Mouse (Mus musculus) A20 (cell line): ENCODE results near the gene Rpp25l.
A peak's percentile ranks its signal among the peaks of the same experiment; 100 is the strongest.
"Not testable (repeated sequence)": the region's sequence is repeated elsewhere in the genome, so short reads cannot be mapped to it uniquely, and the experiment has no call there.

Experiments
- DNase-seq: peaks from one replicate; pipeline ENCODE4 v3.0.0-alpha.2; 2011; ENCODE audit warnings: low read depth, low spot score

Gene Rpp25l

DNA sequence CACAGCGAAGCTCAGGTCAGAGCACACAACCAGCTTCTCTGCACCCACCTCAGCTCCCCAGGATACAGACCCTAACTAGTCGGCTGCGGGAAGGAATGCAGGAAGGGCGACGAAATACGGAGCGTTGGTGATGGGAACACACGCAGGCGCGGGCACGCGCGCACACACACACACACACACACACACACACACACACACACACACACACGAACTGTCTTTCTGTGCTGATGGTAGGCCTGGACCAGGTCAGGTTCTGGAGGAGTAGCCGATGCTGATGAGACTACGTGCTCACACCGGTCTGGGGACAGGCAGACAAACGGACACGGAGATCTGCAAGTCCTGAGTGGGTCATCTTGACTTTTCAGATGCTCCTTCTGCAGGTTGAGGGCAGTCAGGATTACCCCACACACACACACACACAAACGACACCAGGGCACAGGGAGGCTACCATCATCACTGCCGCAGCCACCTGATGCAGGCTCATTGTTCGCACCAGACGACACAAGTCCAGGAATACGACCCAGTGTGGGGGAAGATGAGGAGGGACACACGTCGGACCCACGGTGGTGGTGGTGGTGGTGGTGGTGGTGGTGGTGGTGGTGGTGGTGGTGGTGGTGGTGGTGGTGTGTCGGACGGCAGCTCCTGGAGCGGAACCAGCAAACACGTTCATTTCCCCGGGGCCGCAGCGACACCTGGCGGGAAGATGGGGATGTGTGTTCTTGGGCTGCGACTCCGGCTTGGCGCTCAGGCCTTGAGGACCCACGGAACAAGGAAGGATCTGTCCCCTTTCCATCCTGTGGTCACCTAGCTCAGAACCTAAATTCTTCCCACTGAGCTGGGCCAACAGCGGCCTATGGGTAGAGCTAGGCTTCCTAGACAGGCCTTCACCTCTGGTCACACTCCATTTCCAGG is 16.1 kb downstream of the Rpp25l start, which contains the start of gene Cntfr:
Gene Cntfr, minus strand, starts transcription at position 160 of the 912 bp plus-strand sequence.
- peak; percentile 48 for DNase-seq

DNA sequence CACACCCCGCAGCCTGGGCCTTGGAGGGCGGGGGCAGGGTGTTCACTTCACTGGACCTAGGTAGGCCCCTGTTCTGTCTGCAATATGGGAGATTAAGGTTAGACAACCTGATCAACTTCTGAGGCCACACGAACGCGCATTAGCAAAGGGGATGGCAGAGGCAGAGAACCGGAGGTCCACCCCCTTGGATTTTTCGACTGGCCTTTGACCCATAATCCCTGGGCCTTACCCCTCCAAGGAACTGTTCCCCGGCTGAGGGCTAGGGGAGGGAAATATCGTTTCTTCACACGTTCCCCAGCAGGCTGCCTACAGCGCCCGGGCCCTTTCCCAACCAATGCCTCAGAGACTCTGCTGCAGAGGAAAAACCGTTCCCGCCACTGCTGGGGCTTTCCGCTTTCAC is 16.9 kb downstream of the Rpp25l start:
- DNase-seq: not testable (repeated sequence)

DNA sequence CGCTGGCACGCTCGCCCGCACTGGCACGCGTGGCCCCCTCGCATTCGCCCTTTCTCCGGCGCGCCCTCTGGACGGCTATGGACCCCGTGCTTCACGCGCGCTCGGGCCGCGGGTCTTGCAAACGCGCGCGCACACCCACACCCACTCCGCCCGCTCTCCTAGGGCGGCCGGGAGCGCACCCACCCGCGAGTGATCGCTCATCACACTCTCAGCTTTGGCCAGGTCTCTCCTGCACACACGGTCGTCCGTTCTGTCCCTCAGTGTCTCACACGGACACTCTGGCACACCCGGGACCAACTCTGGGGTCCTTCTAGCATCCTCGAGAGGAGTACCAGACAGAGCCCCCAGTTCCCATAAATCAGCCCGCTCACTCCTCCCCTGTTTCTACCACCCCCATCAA is 17.5 kb downstream of the Rpp25l start:
- DNase-seq: not testable (repeated sequence)

DNA sequence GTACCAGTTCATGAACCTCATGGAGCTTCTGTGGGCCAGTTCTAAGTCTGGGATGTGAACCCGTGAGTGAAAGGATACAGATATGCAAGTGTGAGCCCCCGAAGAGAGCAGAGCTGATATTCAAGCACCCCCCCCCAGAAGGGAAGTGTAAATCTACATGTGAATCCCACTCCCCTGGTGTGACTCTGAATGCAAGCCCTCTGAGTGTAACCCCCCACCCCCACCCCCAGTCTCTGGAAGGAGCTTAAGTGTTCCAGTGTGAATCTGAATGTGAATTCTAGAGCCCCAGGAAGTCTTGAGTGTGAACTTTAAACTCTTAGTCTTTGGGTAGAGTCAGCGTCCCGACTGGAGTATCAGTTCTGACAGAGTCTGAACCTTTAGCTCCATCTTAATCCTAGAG is 19.8 kb downstream of the Rpp25l start:
- not testable (repeated sequence) for DNase-seq

DNA sequence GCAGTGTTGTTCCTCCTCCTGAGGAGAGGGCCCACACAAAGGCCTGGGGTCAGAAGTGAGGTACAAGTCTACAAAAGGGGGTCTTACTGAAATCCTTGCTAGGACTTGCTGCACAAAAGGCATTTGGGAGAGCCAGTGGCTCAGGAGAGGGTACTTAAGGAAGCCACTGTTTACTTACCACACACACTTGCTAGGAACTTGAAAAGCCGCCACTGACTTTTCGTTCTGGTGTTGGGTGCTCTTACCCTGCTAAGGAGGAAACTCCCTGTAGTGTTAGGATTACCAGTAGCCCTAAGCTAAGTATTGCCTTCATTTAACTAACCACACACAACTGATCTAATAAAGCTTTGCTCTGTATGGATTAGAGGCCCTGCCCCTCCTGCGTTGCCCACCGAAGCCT is 23.3 kb downstream of the Rpp25l start:
- not testable (repeated sequence) for DNase-seq

DNA sequence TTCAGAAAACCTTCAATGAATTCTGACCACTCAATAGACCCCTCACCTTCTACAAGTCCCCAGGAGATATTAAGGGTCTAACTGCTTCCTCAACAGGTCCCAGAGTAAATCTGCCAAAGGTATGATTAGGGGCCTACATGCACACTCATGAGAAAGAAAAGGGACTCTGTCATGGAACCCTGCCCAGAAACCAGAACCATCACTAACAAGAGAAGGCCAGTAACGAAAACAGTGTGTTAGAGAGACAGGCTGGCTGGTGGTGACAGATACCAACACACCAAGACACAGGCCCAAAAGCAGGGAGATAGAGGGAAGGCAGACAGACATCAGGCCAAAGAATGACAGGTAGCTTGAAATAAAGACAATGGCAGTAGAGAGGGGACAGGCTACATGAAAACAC is 24.8 kb downstream of the Rpp25l start:
- DNase-seq: not testable (repeated sequence)

DNA sequence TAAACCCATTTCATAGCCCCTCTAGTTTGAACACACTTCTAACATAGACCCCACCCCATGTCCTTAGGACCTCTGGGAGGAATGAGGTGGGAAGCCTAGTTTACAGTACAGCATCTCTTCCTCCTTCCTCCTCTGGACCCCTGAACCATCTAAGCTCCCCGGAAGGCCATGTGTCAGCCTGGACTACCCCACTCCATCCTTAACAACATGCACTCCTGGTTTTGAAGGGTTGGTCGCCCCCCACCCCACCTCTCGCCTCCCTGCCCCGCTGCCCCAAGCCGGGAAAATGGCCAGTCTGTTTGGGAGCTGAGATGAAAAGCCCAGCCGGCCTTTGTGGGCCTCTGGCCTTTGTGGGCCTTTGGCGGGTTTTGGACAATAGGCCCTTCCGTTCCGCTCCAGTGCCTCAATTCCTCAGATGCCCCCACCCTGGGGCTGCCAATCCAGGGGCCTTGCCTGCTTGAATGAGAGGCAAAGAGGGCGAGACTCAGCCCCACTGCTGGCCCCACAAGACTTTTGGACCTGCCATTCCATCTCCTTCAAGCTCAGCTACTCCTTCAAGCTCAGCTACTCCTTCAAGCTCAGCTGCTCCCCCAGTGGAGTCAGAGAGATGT is 27.3 kb downstream of the Rpp25l start:
- DNase-seq: not testable (repeated sequence)

DNA sequence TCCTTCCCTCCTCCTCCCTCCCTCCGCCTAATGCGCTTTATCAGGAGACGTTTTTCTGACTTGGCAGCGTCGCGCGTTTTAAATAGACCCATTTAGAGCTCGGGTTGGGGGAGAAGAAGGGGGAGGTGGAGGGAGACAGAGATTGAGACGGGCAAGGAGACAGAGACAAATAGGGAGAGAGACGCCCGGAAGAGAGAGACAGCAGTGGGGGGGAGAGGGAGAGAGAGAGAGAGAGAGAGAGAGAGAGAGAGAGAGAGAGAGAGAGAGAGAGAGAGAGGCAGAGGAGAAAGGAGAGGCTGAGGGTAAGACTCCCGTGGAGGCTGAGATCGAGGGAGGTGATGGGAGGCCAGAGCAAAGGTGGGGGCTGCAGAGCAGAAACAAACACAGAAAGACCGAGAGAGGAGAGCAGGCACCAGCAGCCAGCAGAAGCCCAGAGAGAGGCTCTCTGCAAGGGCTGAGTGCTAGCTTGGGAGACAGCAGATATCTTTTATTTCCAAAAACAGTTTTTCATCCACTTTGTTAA is 28.3 kb downstream of the Rpp25l start:
- DNase-seq: not testable (repeated sequence)

DNA sequence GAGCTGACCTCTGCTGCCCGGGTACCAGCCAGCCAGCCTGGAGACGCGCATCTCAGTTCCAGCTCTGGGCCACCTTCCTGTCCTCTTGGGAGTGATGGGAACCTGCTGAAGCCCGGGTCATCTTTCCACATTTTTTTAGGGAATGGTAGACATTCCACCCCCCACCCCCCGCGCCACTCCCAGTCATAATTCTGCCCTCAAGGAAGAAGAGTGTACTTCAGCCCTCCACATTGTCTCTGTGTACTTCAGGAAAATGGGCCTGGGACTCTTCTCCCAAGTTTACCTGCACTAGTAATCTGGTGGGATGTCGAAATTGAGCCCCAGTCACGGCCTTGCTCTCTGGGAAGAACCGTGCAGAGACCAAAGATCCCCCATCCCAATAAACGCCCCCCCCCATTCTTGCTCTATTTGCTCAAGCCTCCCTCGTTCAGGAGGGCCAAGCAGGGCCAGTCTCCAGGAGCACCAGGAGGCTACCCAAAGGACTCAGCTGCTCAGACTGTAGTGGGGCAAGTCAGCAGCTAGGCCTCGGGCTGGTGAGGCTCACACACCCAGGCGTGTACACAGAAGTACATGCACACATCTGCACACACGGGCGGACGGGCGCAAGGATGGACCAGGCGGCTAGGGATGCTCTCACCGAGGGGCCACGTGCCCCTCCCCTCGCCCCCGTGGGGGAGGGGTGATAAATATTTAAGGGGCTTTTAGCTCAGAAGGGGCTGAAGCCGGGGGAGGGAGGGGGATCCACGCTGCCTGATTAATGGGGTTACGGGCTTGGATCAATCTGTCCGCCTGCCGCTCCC is 29.0 kb downstream of the Rpp25l start:
- DNase-seq: not testable (repeated sequence)

DNA sequence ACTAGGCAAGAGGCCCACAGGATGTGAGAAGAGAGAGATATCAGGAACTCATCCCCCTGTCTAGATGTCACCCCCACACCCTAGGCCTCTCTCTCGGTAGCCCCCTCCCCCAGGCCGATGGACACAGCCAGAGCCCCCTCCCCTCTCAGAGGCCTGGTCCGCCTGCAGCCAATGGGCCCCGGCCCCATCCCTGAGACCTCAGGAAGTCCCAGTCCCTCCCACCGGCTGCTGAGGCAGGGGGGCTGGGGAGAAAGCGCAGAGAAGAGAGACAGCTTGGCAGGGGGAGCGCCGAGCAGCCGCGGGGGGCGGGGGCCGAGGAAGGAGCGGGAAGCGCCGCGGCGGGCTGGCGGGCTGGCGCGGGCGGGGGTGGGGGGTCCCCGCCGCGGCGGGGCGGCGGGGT is 30.0 kb downstream of the Rpp25l start:
- DNase-seq: not testable (repeated sequence)

DNA sequence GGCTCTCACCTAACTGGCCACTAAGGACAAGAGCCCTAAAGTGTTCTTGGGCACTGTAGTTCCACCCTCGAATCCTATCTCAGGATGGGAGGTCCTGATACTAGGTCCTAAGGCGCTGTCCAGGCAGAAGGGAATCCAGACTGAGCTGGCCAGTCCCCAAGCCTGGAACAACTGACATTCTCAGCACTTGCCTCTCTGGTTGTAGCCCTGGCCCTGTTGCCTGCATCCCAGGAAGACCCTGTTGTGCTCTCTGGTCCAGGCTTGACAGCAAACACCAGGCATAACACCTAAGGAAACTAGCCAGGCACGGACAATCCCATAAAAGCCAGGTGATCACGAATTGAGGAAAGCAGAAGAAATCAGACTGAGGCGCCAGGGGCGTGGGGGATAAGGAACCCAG is 30.5 kb downstream of the Rpp25l start:
- DNase-seq: no peak

DNA sequence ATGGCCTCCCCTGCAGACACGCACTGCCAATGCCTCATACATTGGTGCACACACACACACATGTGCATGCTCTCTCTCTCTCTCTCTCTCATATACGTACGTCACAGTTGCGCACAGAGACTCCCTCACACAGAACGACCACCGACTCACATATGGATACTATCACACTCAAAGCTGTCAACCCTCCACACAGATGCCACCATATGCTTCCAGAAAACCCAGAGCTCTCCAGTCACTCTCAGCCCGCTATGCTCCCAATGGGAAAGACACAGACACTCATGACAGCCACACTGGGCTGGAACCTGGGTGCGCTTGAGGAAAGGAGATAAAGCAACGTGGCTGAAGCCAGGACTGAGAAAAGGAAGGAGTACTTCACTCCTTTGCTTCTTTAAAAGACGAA is 31.4 kb downstream of the Rpp25l start:
- DNase-seq: no peak

DNA sequence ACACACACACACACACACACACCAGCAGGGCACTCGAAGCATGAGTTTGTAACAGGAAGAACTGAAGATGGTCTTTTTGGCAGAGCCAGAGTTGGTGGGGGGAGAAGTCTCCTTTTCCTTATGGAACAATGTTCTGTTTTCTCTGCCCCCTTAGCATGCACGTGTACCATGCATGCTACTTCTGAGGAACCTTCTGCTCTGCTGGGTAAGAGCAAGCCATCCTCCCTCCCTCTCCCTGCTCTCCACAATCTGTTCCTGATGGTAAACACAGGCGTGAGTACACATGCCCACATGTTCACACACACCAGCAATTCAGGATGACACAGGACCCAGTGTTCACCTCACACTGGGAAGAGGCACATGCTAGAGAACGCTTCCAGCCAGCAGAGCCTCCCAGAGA is 32.2 kb downstream of the Rpp25l start:
- DNase-seq: no peak

DNA sequence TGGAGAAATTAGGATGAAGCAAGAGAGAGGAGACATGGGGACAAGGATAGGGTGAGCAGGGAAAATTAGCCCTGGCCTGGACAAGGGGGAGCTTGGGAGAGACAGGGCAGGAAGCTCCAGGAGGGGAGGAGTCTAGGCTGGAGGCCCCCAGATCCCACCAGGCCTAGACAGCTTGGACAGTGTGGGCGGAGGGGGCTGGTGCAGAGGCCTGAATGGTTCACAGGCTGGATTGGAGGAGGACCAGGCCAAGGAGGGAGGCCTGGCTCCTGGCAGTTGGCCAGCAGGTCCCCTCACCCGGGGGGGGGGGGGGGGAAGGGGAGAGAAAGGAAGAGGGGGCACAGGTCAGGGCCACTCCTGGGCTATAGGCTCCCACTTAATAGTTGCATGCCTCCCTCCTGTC is 34.0 kb downstream of the Rpp25l start:
- no peak for DNase-seq

DNA sequence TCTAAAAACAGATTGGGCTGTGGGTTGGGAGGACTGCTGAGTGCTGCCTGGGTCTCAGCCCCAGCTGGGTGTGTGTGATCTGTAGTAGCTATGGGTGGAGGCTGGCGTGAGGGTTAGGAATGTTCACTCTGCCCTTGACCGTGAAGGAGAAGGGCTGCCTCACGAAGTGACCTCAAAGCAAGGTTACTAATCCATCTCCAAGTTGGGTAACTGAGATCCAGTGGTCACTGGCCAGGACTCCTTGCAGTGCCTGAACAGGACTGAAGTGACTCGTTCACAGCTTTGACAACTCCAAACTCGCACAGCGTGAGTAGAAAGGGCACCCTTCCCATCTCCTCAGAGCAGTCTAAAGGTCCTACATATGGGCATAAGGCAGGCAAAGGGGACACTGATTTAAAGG is 34.5 kb downstream of the Rpp25l start:
- DNase-seq: no peak

DNA sequence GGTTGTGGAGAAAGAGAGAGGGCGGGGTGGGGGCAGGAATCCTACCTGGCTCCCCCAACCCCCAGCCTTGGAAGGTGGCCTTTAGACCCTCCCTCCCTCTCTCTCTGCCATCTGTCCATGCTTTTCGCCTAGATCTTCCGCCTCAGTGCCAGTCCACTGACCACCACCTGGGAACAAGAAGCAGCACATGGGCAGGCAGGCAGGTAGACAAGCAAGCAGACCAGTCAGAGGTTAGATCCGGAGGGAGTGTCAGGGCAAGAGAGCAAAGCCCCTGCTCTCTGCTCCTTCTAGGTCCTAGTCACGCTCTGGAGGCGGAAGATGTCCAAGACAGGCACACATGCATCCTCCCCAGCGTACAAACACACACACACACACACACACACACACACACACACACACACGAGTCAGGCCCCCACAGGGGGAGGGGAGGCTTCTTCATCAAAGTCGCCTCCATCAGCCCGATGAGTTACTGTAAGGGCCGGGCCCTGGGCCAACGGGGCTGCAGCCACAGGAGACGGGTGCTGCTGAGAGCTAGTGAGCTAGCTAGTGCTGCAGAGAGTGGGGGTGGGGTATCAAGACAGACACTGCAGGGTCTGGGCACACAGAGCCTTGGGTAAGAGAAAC is 36.2 kb downstream of the Rpp25l start:
- no peak for DNase-seq

DNA sequence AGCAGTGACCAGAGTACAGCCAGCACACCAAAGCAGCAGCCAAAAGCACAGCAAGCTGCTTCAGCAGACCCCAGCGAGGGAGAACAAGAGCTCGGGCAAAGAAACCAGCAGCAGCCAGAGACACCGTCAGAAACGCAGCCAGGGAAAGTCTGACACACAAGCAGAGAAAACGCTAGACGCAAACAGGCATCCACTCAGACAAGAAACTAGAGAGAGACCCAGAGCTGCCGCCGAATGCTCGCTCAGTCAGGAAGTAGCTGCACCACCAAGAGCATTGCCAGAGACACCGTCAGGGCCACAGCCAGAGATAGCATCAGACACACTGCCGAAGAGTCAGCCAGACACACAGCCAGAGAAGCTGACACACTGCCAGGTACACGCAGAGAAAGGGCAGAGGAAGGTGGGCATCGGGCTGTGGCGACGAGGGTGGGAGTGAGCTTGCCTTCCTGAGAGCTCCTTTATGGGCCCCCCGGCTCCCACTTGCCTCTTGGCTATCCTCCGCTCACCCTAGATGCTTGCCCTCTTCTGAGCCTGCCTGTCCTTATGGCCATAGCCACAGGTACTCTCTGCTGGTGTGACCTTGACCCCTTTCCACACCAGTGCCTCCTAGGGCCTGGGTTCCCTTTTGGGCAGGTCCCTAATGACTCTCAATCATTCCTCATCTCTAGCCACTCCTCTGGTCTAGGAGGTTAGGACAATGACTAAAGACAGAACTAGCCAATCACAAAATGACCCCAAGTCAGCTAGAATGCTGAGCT is 36.9 kb downstream of the Rpp25l start:
- DNase-seq: no peak

DNA sequence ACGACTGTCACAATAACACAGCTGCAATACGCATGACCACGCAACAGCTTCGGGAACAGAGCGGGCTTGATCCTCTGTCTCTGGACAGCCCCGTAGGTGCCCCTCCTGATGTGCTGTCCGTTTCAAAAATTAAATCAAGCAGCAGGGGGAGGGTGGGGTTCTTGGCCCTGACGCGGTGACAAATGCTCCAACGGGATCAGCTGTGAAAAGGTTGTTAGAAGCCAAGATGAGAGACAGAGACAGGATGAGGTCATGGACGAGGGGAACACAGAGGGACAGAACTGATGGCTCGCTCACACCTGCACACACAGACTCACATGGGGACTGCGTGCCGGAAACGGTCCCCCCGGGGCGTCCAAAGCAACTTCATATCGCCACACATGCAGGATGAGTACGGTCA is 40.1 kb downstream of the Rpp25l start:
- DNase-seq: no peak

DNA sequence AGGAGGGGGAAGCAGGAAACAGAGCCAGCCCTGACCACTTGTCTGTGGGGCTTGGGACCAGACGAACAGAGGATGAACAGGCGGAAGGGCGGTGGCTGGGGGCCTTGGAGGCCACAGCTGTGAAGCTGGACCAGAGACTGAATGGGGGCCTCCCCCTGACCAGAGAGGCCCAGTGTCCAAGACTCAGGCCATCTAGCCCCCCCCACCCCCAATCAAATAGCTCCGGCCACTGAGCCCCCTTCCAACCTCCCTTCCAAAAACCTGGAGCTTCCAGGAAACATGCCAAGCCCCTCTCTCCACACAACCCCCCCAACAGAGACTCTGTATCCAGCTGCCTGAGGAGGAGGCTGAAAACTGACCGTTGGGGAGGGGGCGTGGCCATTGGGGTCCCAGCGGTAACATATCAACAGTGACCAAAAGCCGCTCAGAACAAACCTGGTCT is 40.8 kb downstream of the Rpp25l start:
- no peak for DNase-seq

DNA sequence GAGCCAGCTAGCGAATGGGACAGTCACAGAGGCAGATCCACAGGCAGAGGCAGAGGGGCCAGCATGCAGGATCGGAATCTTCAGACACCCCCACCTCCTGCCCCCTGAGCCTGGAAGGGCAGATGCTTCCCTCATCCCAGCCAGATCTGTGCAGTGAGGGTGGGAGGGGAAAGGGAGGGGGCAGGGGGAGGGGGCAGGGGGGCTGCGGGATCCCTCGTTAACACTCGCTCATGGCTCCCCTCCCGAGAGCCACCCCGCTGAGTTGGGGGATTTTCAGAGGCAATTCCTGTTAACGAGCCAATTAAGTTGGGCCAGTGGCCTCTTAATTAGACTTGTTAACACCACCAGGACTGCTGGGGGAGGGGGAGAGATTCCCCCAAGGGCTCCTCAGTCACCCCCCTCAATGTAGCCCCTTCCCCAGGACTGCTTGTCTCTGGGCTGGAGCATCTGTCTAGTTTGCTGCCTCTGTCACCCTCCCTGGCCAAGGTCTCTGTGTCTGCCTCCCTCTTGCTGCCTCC is 41.3 kb downstream of the Rpp25l start:
- DNase-seq: no peak
